Mouse (Mus musculus) megakaryocyte, embryonic 14.5 days (primary cell): ENCODE results near the gene Fbxo48.

Experiments
- FLI1 ChIP-seq: IDR thresholded peaks from 2 replicates; pipeline ENCODE4 v1.6.1; 2012; ENCODE audit warnings: low read length, inconsistent platforms, mixed read lengths
- GATA1 ChIP-seq: IDR thresholded peaks from 3 replicates; pipeline ENCODE4 v1.6.1; 2012; ENCODE audit warnings: mixed read lengths, low read length, inconsistent platforms, borderline replicate concordance

GRCm38 (mm10) chr11:16905012-16905332 is 46.2 kb upstream of the Fbxo48 start:
- TF ChIP-seq GATA1: no peak
- no peak for TF ChIP-seq FLI1
